Mouse (Mus musculus): ENCODE results near the gene Atpif1. TPM values are rescaled to one million over a fixed set of nuclear protein-coding genes. Genes with fewer than 3 reads are reported as not detected.

Gene Atpif1
- polyA plus RNA-seq (2014; fragmentation: Nextera tagmentation; extraction: Ambion mirVana) = 1,210 and 1,262 TPM in 2 replicates

DNA sequence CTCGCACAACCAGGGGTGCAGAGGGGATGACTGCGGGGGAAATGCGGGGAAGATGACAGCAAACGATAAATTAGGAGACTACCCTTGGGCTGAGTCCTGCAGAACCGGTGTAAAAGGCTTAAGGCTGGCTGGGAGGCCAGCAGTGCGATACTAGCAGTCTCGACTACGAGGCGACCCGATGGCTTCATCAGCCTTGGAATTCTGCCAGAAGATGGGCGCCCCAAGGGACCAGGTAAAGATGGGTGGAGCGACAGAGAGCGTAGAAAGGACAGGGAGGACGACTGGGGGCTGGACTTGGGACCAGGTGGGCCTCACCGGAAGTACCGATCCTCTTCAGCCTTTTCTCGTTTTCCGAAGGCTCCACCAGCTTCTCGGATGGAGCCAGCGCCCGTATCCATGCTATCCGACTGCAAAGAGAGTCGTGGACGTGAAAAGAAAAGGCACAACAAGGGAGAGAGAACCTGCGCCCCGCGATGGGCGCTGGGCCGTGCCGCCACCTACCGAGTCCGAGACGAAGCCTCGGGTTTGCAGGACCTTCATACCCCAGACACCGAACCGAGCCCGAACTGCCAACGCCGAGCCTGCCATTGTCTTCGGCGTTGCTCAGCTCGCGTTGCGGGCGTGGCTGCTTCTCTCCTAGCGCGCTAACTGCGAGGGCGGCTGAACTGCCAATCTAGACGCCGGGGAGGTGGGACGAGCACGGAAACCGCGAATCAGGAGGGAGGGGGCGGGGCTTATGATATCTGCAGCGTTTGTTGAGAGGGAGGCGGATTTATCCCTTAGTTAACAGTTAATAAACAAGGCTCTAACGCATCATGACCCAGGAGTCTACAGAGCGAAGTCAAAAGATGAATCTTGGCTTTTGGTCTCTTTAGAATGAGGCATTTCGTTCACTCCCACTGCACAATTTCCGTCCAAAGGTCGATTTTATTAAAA lies at the start of gene Atpif1:
Gene Atpif1, minus strand, starts transcription at position 679 of the 936 bp plus-strand sequence.
- H3K36me3 ChIP-seq (ENCODE audit: control insufficient read depth, insufficient read depth, low read length) = peaks cover 16% of the 10 kb centered on the region
- H3K4me2 ChIP-seq = peak within 1 kb of the TSS; percentile 76
- 1% methylated on average over 63 of the region's 63 CpGs for WGBS (ENCODE audit: insufficient replicate concordance)
- H3K9ac ChIP-seq (ENCODE audit: low read depth, low read length) = peak within 1 kb of the TSS; percentile 97
- peak; percentile 83 for ATAC-seq (replicated peaks; ENCODE audit: insufficient number of reproducible peaks, low FRiP score, low TSS enrichment)
- peak within 1 kb of the TSS; percentile 85 for H3K4me3 ChIP-seq (ENCODE audit: low read depth, low read length)
- H3K27ac ChIP-seq (ENCODE audit: low read depth, low read length) = peak within 1 kb of the TSS; percentile 95
- no peaks in the 10 kb centered on the region for H3K27me3 ChIP-seq (ENCODE audit: control insufficient read depth, insufficient read depth, low read length)
- H3K9me3 ChIP-seq (replicated peaks; ENCODE audit: control insufficient read depth, low read length) = no peaks in the 10 kb centered on the region
- peaks cover 10% of the 10 kb centered on the region for H3K4me1 ChIP-seq (ENCODE audit: control insufficient read depth, insufficient read depth, low read length)

DNA sequence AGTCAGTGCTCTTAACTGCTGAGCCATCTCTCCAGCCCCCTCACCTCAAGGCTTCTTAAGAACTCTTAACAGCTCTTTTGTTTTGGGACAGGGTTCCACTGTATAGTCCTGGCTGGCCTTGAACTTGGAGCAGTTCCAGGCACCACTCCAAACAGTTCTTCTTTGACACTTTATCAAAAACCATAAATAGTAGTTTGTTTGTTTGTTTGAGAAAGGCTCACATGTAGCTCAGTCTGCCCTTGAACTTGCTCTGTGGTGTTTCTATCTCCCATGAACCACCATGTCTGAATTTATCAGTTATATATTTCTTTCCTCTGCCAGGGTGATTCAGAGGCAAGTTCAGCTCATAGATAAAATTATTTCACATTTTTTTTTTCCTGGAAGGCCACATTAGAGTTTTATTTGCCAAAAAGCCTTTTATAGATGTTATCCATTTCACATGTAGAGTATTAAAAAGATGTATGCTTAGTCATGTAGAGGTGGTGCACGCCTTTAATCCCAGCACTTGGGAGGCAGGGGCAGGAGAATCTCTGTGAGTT lies 41.4 kb upstream of the Atpif1 start:
- WGBS (ENCODE audit: insufficient replicate concordance) = 72% methylated on average over 1 of the region's 1 CpGs
- no peak overlapping the region for H3K4me2 ChIP-seq
- ATAC-seq (replicated peaks; ENCODE audit: insufficient number of reproducible peaks, low FRiP score, low TSS enrichment) = no peak

DNA sequence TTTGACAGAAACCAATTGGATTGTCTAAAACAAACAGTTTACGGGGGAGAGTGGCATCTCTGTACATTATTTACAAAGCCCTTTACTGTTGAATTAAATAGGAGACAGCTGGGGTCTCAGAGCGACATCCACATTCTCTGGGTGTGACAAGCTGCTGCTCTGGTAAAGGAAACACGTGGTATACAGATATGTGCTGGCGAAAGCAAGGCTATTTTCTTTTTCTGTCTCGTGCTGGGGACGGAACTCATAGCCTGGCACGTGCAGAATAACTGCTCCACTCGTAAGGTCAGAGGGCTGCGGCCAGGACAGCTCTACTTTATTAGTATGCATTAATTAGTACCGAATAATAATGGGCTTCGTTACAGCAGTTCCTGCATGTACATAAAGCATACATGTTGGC lies 39.9 kb upstream of the Atpif1 start:
- H3K27ac ChIP-seq (ENCODE audit: low read depth, low read length) = no peak overlapping the region
- ATAC-seq (replicated peaks; ENCODE audit: insufficient number of reproducible peaks, low FRiP score, low TSS enrichment) = no peak
- no peaks in the 10 kb centered on the region for H3K9me3 ChIP-seq (replicated peaks; ENCODE audit: control insufficient read depth, low read length)
- H3K27me3 ChIP-seq (ENCODE audit: control insufficient read depth, insufficient read depth, low read length) = no peaks in the 10 kb centered on the region
- H3K4me3 ChIP-seq (ENCODE audit: low read depth, low read length) = no peak overlapping the region
- 48% methylated on average over 11 of the region's 11 CpGs for WGBS (ENCODE audit: insufficient replicate concordance)
- no peaks in the 10 kb centered on the region for H3K36me3 ChIP-seq (ENCODE audit: control insufficient read depth, insufficient read depth, low read length)
- H3K9ac ChIP-seq (ENCODE audit: low read depth, low read length) = no peak overlapping the region
- H3K4me1 ChIP-seq (ENCODE audit: control insufficient read depth, insufficient read depth, low read length) = peaks cover 6% of the 10 kb centered on the region; the same call in 1 of the 2 replicates
- no peak overlapping the region for H3K4me2 ChIP-seq

More for the DNA sequence above, 41.4 kb upstream of the Atpif1 start:
- no peak overlapping the region for H3K27ac ChIP-seq (ENCODE audit: low read depth, low read length)
- no peaks in the 10 kb centered on the region for H3K36me3 ChIP-seq (ENCODE audit: control insufficient read depth, insufficient read depth, low read length)
- H3K4me1 ChIP-seq (ENCODE audit: control insufficient read depth, insufficient read depth, low read length) = peaks cover 6% of the 10 kb centered on the region; the same call in 1 of the 2 replicates
- no peak overlapping the region for H3K9ac ChIP-seq (ENCODE audit: low read depth, low read length)
- no peaks in the 10 kb centered on the region for H3K27me3 ChIP-seq (ENCODE audit: control insufficient read depth, insufficient read depth, low read length)
- no peaks in the 10 kb centered on the region for H3K9me3 ChIP-seq (replicated peaks; ENCODE audit: control insufficient read depth, low read length)
- no peak overlapping the region for H3K4me3 ChIP-seq (ENCODE audit: low read depth, low read length)

DNA sequence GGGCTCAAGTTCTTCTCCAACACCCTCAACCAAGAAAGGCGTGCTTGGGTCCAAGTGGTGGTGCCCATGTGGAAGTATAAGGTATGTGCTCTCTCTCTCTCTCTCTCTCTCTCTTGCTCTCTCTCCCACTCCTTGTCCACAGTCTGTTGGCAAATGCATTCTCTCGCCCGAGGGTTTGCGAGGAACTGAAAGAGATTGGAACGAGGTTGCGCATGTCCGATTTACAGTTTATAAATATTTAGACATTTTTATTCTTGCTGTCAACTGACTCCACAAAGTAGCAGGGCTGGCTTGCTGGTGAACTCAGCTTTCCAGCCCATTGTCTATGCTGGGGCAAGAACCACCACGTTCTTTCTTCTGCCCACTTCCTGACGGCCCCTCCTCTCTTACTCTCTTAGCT lies 37.7 kb upstream of the Atpif1 start:
- no peaks in the 10 kb centered on the region for H3K9me3 ChIP-seq (replicated peaks; ENCODE audit: control insufficient read depth, low read length)
- no peak overlapping the region for H3K4me2 ChIP-seq
- H3K27me3 ChIP-seq (ENCODE audit: control insufficient read depth, insufficient read depth, low read length) = no peaks in the 10 kb centered on the region
- peaks cover 6% of the 10 kb centered on the region; the same call in 1 of the 2 replicates for H3K4me1 ChIP-seq (ENCODE audit: control insufficient read depth, insufficient read depth, low read length)
- H3K4me3 ChIP-seq (ENCODE audit: low read depth, low read length) = no peak overlapping the region
- no peak for ATAC-seq (replicated peaks; ENCODE audit: insufficient number of reproducible peaks, low FRiP score, low TSS enrichment)
- whole genome bisulfite sequencing (ENCODE audit: insufficient replicate concordance) = 77% methylated on average over 9 of the region's 9 CpGs
- H3K9ac ChIP-seq (ENCODE audit: low read depth, low read length) = no peak overlapping the region
- H3K36me3 ChIP-seq (ENCODE audit: control insufficient read depth, insufficient read depth, low read length) = no peaks in the 10 kb centered on the region
- H3K27ac ChIP-seq (ENCODE audit: low read depth, low read length) = no peak overlapping the region

DNA sequence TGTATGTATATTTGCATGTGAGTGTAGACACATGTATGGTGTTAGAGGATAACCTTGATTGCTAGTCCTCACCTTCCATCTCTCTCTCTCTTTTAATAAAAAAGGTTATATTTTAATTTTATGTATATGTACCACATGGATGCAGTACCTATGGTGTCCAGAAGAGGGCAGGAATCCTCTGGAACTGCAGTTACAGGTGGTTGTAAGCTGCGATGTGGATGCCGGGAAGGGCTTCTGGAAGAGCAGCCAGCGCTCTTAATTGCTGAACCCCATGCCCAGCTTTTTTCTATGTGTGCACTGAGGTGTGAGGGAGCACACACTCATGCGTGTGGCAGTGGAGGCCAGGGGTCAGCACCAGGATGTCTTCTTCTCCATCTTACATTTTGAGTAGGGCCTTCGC lies 35.7 kb upstream of the Atpif1 start:
- 86% methylated on average over 5 of the region's 5 CpGs for WGBS (ENCODE audit: insufficient replicate concordance)

DNA sequence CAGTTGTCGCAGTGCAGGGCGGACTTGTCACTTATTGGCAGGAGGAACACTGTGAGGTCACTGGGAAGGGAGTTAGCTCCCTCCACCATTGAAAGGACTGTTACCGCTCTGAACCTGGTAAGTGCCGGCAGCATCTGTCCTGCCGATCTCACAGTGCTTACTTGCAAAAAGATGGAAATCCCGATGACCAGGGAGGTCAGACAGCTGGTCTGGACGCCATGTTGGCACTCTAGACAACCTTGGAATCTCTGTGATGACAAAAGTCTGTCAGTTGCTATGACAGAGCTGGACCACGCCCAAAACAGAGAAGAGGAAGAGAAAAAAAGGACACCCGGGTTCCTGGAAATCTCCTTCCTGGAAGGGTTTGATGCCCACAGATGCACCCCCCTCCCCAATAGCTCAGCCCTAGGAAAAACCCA lies 33.9 kb upstream of the Atpif1 start:
- H3K27me3 ChIP-seq (ENCODE audit: control insufficient read depth, insufficient read depth, low read length) = no peaks in the 10 kb centered on the region
- H3K9me3 ChIP-seq (replicated peaks; ENCODE audit: control insufficient read depth, low read length) = no peaks in the 10 kb centered on the region
- no peak overlapping the region for H3K27ac ChIP-seq (ENCODE audit: low read depth, low read length)
- no peak for ATAC-seq (replicated peaks; ENCODE audit: insufficient number of reproducible peaks, low FRiP score, low TSS enrichment)
- no peak overlapping the region for H3K4me2 ChIP-seq
- no peak overlapping the region for H3K9ac ChIP-seq (ENCODE audit: low read depth, low read length)
- no peaks in the 10 kb centered on the region for H3K36me3 ChIP-seq (ENCODE audit: control insufficient read depth, insufficient read depth, low read length)
- 65% methylated on average over 9 of the region's 9 CpGs for WGBS (ENCODE audit: insufficient replicate concordance)
- no peak overlapping the region for H3K4me3 ChIP-seq (ENCODE audit: low read depth, low read length)
- H3K4me1 ChIP-seq (ENCODE audit: control insufficient read depth, insufficient read depth, low read length) = peaks cover 5% of the 10 kb centered on the region; the same call in 1 of the 2 replicates

More for the DNA sequence above, 35.7 kb upstream of the Atpif1 start:
- no peak for ATAC-seq (replicated peaks; ENCODE audit: insufficient number of reproducible peaks, low FRiP score, low TSS enrichment)
- Histone ChIP-seq H3K4me1 (ENCODE audit: control insufficient read depth, insufficient read depth, low read length) (peaks cover 8% of the 10 kb centered on the region; the same call in 1 of the 2 replicates), H3K36me3 (ENCODE audit: control insufficient read depth, insufficient read depth, low read length) (no peaks in the 10 kb centered on the region), H3K4me3 (ENCODE audit: low read depth, low read length) (no peak overlapping the region), H3K9ac (ENCODE audit: low read depth, low read length) (no peak overlapping the region), H3K9me3 (replicated peaks; ENCODE audit: control insufficient read depth, low read length) (no peaks in the 10 kb centered on the region), H3K27ac (ENCODE audit: low read depth, low read length) (no peak overlapping the region), H3K4me2 (no peak overlapping the region), H3K27me3 (ENCODE audit: control insufficient read depth, insufficient read depth, low read length) (no peaks in the 10 kb centered on the region)

DNA sequence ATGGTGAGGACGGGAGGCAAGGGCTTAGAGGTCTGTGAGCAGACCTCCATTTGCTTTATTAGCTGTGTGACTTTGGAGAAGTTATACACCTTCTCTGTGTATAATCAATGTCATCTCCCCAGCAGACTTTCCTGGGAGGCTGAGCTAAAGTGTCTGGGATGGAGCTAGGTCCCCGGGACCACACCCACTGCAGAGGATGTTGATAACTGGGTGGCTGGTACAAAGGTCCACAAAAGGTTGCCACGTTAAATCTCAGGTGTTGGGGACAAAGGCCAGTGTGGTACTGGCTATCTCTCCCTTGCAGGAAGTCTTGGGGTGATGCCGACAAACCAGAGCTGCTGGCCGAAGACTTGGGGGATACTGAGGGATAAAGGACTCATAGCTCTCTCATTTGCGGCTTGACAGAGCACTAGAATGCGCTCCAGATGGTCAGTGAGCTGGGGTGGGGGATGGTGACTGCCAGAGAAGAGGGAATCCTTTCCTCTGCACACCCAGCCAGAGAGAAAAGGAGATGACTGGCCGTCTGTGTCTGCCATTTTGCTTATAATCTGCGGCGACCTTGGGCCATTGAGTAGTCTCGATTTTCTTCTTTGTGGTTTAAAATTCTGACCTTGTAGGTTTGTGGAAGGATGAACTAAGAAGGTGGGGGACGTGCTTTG lies 31.8 kb upstream of the Atpif1 start:
- H3K4me2 ChIP-seq = no peak overlapping the region
- WGBS (ENCODE audit: insufficient replicate concordance) = 71% methylated on average over 12 of the region's 12 CpGs
- no peak overlapping the region for H3K9ac ChIP-seq (ENCODE audit: low read depth, low read length)
- H3K27me3 ChIP-seq (ENCODE audit: control insufficient read depth, insufficient read depth, low read length) = no peaks in the 10 kb centered on the region
- H3K4me1 ChIP-seq (ENCODE audit: control insufficient read depth, insufficient read depth, low read length) = peaks cover 5% of the 10 kb centered on the region; the same call in 1 of the 2 replicates
- no peak overlapping the region for H3K27ac ChIP-seq (ENCODE audit: low read depth, low read length)
- H3K36me3 ChIP-seq (ENCODE audit: control insufficient read depth, insufficient read depth, low read length) = no peaks in the 10 kb centered on the region
- no peaks in the 10 kb centered on the region for H3K9me3 ChIP-seq (replicated peaks; ENCODE audit: control insufficient read depth, low read length)
- no peak for ATAC-seq (replicated peaks; ENCODE audit: insufficient number of reproducible peaks, low FRiP score, low TSS enrichment)
- no peak overlapping the region for H3K4me3 ChIP-seq (ENCODE audit: low read depth, low read length)

DNA sequence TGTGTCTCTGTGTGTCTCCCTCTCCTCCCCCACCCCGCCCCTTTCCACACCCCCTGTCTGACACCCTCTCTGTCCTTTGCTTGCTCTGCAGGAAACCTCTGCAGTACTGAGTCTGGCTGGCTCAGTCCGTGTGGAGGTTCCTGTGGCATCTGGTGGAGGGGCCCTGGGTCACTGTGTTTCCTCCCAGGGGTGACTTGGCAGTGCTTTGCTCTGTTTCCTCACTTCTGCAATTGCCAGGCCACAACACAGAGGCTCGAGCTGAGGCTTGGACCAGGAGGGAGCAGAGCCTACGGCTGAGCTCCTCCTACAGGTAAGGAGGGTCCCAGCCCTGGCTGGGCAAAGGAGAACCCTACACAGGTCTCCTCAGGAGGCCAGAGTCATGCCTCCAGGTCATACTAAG lies 30.5 kb upstream of the Atpif1 start, which contains the start of gene Ptafr:
Gene Ptafr, plus strand, starts transcription at position 103 of the 400 bp plus-strand sequence.
- Histone ChIP-seq H3K4me2 (no peak within 1 kb of the TSS), H3K9me3 (replicated peaks; ENCODE audit: control insufficient read depth, low read length) (no peaks in the 10 kb centered on the region), H3K4me1 (ENCODE audit: control insufficient read depth, insufficient read depth, low read length) (peaks cover 5% of the 10 kb centered on the region; the same call in 1 of the 2 replicates), H3K4me3 (ENCODE audit: low read depth, low read length) (no peak within 1 kb of the TSS), H3K27me3 (ENCODE audit: control insufficient read depth, insufficient read depth, low read length) (no peaks in the 10 kb centered on the region), H3K9ac (ENCODE audit: low read depth, low read length) (no peak within 1 kb of the TSS), H3K36me3 (ENCODE audit: control insufficient read depth, insufficient read depth, low read length) (no peaks in the 10 kb centered on the region), H3K27ac (ENCODE audit: low read depth, low read length) (no peak within 1 kb of the TSS)
- ATAC-seq (replicated peaks; ENCODE audit: insufficient number of reproducible peaks, low FRiP score, low TSS enrichment) = no peak
- WGBS (ENCODE audit: insufficient replicate concordance) = 19% methylated on average over 4 of the region's 4 CpGs
